Mouse (Mus musculus) midbrain, postnatal 0 days (tissue): Measurements from ENCODE around the gene Pla2g4b. TPM values are rescaled to one million over a fixed set of nuclear protein-coding genes. Genes with fewer than 3 reads are reported as not detected.
A peak's percentile ranks its signal among the peaks of the same experiment; 100 is the strongest.

Source experiments
- ATAC-seq: fragments of 200-750 bp; cut with Nextera tagmentation; 2 replicates; pipeline ENCODE4 v1.8.0; 2017; ENCODE audit warnings: moderate number of reproducible peaks, mild to moderate bottlenecking, moderate TSS enrichment, moderate library complexity; ENCODE audit not compliant: low FRiP score
- DNase-seq: peaks from one replicate; pipeline ENCODE4 v3.0.0-alpha.2; 2015; ENCODE audit warnings: low spot score
- H3K27ac ChIP-seq: fragments of 300-500 bp; sonication (generic); 2 replicates; pipeline ENCODE4 v1.5.1; 2014; ENCODE audit warnings: low read depth, mild to moderate bottlenecking, low read length, mixed read lengths
- H3K27me3 ChIP-seq: fragments of 300-500 bp; sonication (generic); 2 replicates; pipeline ENCODE4 v1.6.1; 2014; ENCODE audit warnings: low read length, control low read depth, mixed read lengths; ENCODE audit not compliant: insufficient read depth
- H3K36me3 ChIP-seq: fragments of 300-500 bp; sonication (generic); 2 replicates; pipeline ENCODE4 v1.6.1; 2014; ENCODE audit warnings: low read length, control low read depth, mixed read lengths; ENCODE audit not compliant: insufficient read depth
- H3K4me1 ChIP-seq: fragments of 300-500 bp; sonication (generic); 2 replicates; pipeline ENCODE4 v1.6.1; 2014; ENCODE audit warnings: mild to moderate bottlenecking, control low read depth, antibody characterized with exemption, low read length, mixed read lengths; ENCODE audit not compliant: insufficient read depth
- H3K4me2 ChIP-seq: fragments of 300-500 bp; sonication (generic); 2 replicates; pipeline ENCODE4 v1.6.1; 2014; ENCODE audit warnings: low read depth, mild to moderate bottlenecking, low read length, mixed read lengths; ENCODE audit not compliant: poor library complexity, severe bottlenecking
- H3K4me3 ChIP-seq: fragments of 300-500 bp; sonication (generic); 2 replicates; pipeline ENCODE4 v1.5.1; 2014; ENCODE audit warnings: low read depth, mild to moderate bottlenecking, low read length, moderate library complexity
- H3K9ac ChIP-seq: fragments of 300-500 bp; sonication (generic); replicated peaks from 2 replicates; pipeline ENCODE4 v1.6.1; 2014; ENCODE audit warnings: mild to moderate bottlenecking, low read length, moderate library complexity, mixed read lengths; ENCODE audit not compliant: poor library complexity, severe bottlenecking
- H3K9me3 ChIP-seq: fragments of 300-500 bp; sonication (generic); 2 replicates; pipeline ENCODE4 v1.6.1; 2016; ENCODE audit warnings: low read length, control low read depth
- CTCF ChIP-seq: IDR thresholded peaks from 2 replicates; pipeline ENCODE4 v1.5.1; 2016; ENCODE audit warnings: antibody characterized with exemption, mild to moderate bottlenecking
- WGBS: fragments of 180-500 bp; shearing (Covaris S2); extraction: QIAGEN DNeasy Blood & Tissue Kit; methylation state at CpG from one replicate; pipeline ENCODE4 v1.1.7; 2014; 5-methylcytosine and 5-hydroxymethylcytosine counted together
- polyA plus RNA-seq: library from polyadenylated mRNA; unstranded; fragments of >200 nt; fragmentation: Nextera tagmentation; extraction: Ambion mirVana; gene quantifications from 2 replicates; pipeline ENCODE4 v1.2.1, GENCODE M21; 2015
- total RNA-seq: library from RNA; depleted of rRNA; stranded (reverse); fragments of >200 nt; gene quantifications from 2 replicates; pipeline ENCODE4 v1.2.3, GENCODE M21; 2014

Gene Pla2g4b
- total and polyA plus RNA-seq, 2 experiments from 2014 or later: 0.20 to 4.9 TPM

GRCm38 (mm10) chr2:120054771-120055552 lies 21.7 kb downstream of the Pla2g4b start:
- Histone ChIP-seq H3K27ac (no peak overlapping the region), H3K36me3 (no peaks in the 10 kb centered on the region), H3K4me3 (no peak overlapping the region), H3K4me2 (no peak overlapping the region), H3K4me1 (no peaks in the 10 kb centered on the region), H3K27me3 (no peaks in the 10 kb centered on the region), H3K9ac (no peak overlapping the region), H3K9me3 (no peaks in the 10 kb centered on the region)
- WGBS: 88% methylated on average over 12 of the region's 12 CpGs
- TF ChIP-seq CTCF: no peak
- no peak for ATAC-seq
- no peak for DNase-seq

DNA sequence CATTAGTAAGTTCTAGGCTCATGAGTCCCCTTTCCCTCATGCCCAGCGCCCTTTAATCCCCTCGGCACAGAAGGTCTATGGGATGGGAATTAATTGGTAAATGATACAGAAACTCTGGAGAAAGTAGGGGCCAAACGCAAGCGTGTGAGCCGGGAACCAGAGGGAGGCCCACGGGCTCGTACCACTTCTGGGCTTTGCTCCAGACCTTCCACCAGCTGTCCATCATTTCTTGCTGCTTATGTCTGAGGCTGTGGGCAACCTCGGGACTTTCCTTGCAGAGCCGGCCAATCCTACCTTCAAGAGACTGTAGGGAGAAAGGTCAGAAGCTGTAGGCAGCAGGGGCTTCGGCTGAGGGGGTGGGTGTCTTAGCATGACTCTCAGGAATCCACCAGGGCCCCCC lies 22.7 kb downstream of the Pla2g4b start:
- Histone ChIP-seq H3K4me2 (no peak overlapping the region), H3K27ac (no peak overlapping the region), H3K9ac (no peak overlapping the region), H3K27me3 (no peaks in the 10 kb centered on the region), H3K9me3 (no peaks in the 10 kb centered on the region), H3K4me3 (no peak overlapping the region), H3K4me1 (no peaks in the 10 kb centered on the region), H3K36me3 (no peaks in the 10 kb centered on the region)
- TF ChIP-seq CTCF: no peak
- 83% methylated on average over 10 of the region's 10 CpGs for WGBS
- no peak for ATAC-seq
- DNase-seq: peak; percentile 26

DNA sequence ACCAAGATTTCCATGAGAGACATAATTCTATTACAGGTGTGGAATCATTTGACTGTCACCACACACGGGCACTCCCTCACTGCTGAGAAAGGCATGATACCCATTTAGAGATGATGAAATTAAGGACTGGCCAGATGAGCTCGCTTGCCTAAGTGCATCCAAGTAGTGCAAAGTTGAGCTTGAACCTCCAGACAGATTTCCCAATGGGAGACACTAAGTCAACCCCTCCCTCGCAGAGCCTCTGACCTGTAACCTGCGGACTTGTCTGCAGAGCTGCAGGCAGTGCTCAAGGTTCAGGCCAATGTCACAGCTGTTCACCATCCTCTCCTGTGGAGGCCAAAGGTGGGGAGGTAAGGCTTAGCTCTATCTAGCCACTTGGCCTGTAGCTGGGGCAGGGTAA lies 25.6 kb downstream of the Pla2g4b start:
- Histone ChIP-seq H3K9ac (no peak overlapping the region), H3K4me3 (no peak overlapping the region), H3K4me1 (no peaks in the 10 kb centered on the region), H3K27ac (no peak overlapping the region), H3K36me3 (no peaks in the 10 kb centered on the region), H3K27me3 (no peaks in the 10 kb centered on the region), H3K4me2 (no peak overlapping the region), H3K9me3 (no peaks in the 10 kb centered on the region)
- ATAC-seq (no peak), DNase-seq (no peak)
- WGBS: 86% methylated on average over 4 of the region's 4 CpGs
- TF ChIP-seq CTCF: no peak

DNA sequence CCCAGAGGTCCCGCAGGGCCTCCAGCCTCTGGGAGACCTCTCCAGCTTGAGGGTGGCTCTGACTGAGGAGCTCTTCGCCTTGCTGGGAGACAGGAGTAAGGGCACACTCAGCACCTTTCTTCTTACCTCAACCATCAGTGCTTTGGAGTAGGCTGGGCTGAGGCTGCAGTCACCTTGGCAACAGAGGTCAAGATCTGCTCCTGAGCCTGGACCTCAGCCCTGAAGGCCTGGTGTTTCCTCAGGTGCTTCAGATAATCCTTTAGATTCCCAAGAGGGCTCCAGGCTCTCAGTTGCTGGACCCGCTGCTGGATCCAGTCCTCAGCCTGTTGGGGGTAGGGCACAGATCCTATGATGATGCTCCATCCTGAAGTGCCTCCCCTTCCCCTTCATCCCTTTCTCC lies 26.2 kb downstream of the Pla2g4b start:
- Histone ChIP-seq H3K9me3 (no peaks in the 10 kb centered on the region), H3K36me3 (no peaks in the 10 kb centered on the region), H3K27ac (no peak overlapping the region), H3K4me2 (no peak overlapping the region), H3K4me3 (no peak overlapping the region), H3K27me3 (no peaks in the 10 kb centered on the region), H3K4me1 (no peaks in the 10 kb centered on the region), H3K9ac (no peak overlapping the region)
- DNase-seq (no peak), ATAC-seq (no peak)
- TF ChIP-seq CTCF: no peak
- 82% methylated on average over 3 of the region's 3 CpGs for WGBS

GRCm38 (mm10) chr2:120060190-120060589 lies 27.0 kb downstream of the Pla2g4b start:
- 74% methylated on average over 6 of the region's 6 CpGs for WGBS
- ATAC-seq (no peak), DNase-seq (no peak)
- Histone ChIP-seq H3K9ac (no peak overlapping the region), H3K4me3 (no peak overlapping the region), H3K27me3 (no peaks in the 10 kb centered on the region), H3K36me3 (no peaks in the 10 kb centered on the region), H3K9me3 (no peaks in the 10 kb centered on the region), H3K27ac (no peak overlapping the region), H3K4me1 (no peaks in the 10 kb centered on the region), H3K4me2 (no peak overlapping the region)
- no peak for TF ChIP-seq CTCF

- ATAC-seq (no peak), DNase-seq (no peak)
- Histone ChIP-seq H3K36me3 (no peaks in the 10 kb centered on the region), H3K4me1 (no peaks in the 10 kb centered on the region), H3K9ac (no peak overlapping the region), H3K4me2 (no peak overlapping the region), H3K27me3 (no peaks in the 10 kb centered on the region), H3K4me3 (no peak overlapping the region), H3K27ac (no peak overlapping the region), H3K9me3 (no peaks in the 10 kb centered on the region)
- TF ChIP-seq CTCF: no peak
- 74% methylated on average over 9 of the region's 9 CpGs for WGBS
Measured at GRCm38 (mm10) chr2:120060651-120061050, 27.4 kb downstream of the Pla2g4b start.
